Mouse (Mus musculus) yolk sac, embryonic 10.5 days (tissue): Measurements from ENCODE around the gene Izumo2.

ENCODE experiments used
- DNase-seq: peaks from one replicate; pipeline ENCODE4 v3.0.0-alpha.2; 2017; ENCODE audit warnings: low spot score

Gene Izumo2

GRCm38 (mm10) chr7:44708574-44708973, at the start of gene Izumo2:
Gene Izumo2, plus strand, starts transcription at chr7:44708742.
- no peak for DNase-seq

GRCm38 (mm10) chr7:44661219-44661618, 47.3 kb upstream of the Izumo2 start:
- DNase-seq: no peak

GRCm38 (mm10) chr7:44662168-44662567, 46.4 kb upstream of the Izumo2 start:
- DNase-seq: no peak

- DNase-seq: no peak
Measured at GRCm38 (mm10) chr7:44662569-44662968, 46.0 kb upstream of the Izumo2 start.

DNA sequence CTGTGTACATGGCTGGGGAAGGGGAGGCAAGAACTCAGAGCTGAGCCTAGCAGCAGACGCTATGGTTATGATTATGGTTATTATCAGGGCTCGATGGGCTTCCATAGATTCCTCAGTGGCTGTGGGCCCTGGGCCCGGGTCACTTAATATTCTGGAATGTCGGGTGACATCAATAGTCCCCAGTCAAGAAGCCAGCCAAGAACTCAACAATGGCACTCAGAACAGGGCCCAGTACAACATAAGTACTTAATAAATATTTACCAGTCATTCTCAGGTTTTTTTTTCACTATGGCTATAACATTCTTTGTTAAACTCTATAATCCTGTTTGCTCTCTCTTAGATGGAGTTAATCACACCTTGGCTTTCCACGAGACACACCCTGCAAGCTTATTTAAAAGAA, 45.0 kb upstream of the Izumo2 start:
- no peak for DNase-seq

DNA sequence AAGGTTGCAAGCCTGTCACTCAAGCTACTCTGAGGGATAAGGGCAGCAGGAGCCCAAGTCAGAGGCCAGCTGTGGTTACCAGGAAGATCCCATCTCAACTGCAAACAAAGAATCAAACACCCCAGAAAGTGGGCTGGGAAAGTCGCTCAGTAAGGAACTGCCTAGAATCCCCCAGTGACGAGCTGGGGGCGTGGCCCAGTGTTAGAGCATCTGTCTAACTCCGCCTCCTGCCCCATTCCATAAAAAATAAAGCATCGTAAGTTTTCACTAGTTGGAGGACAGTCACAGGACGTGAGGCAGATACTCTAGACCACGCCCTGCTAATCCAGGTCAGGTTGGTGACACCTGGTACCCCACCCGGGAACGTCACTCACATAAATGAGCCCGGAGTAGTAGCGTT, 43.8 kb upstream of the Izumo2 start:
- DNase-seq: no peak

GRCm38 (mm10) chr7:44666462-44666861, 42.1 kb upstream of the Izumo2 start:
- no peak for DNase-seq

DNA sequence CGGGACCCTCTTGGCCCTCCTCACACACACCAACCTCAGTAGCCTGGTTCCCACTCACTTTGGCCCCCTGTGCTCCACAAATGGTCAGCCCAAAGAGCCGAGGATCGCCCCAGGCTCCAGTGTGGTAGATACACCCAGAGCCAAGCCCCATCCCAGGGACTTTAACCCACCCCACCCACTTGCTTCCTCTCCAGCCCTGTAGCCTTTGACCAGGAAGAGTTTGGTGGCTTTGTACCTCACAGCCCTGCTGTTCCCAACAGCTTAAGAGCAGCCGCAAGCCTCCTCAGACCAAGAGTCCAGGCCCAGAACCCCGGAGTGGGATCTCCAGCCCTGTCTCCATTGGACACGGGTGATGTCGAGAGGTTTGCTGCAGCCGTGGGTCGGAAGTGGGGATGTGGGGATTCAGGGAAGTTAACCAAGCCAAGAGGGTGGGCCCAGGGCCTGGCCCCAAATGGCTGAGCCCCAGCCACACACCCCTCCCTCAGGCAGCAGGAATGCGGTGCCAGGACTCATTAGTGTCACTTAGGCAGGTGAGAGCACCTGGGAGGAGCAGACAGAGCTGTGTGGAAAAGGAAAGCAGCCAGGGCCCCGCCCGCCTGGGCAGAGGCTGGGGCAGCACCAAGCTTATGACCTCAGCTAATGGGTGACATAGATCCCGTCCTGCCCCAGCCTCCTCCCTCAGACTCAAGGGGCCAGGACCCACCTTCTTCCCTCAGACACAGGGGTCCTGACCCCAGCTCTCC, 40.4 kb upstream of the Izumo2 start:
- peak; percentile 52 for DNase-seq

DNA sequence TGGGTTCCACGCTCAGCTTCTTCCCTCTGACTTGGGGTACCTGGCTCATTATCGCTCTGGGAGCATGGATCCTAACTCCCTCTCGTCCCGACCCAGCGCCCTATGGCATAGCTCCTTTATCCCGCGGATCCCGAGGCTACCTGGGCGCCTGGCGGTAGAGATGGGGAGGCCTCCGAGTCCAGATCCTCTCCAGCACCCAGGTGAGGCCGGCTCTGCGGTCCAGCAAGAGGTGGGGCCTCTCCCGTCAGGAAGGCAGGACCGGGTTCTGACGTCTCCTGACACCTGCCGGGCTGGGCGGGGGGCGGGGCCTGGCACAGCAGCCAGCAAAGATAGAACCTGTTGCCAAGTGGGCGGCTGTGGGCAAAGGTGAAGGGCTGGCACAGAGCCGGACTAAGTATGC, 39.4 kb upstream of the Izumo2 start:
- DNase-seq: peak; percentile 26

DNA sequence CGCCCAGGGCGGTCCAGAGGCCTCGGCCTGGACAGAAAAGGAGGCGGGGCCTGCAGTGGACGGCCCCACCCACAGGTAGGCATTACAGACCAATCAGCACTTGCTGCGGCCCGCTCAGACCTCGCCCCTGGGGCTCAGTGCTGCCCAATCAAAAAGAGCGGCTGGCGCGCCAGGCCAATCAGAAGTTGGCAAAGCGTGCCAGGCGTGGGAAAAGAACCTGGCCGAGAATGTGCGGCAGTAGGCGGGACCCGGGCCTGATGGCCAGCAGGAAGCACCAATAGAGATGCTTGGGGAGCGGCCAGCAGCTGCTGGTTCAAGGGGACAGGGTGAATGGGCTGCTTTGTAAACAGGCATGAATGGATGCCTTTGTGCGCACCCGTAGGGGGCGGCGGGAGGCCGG, 37.7 kb upstream of the Izumo2 start, which contains the start of gene Myh14:
Gene Myh14 (minus strand): TSS at position 41 of the 400 bp plus-strand sequence.
- DNase-seq: peak; percentile 90

- DNase-seq: peak; percentile 50
Measured at GRCm38 (mm10) chr7:44672193-44672592, 36.3 kb upstream of the Izumo2 start.

DNA sequence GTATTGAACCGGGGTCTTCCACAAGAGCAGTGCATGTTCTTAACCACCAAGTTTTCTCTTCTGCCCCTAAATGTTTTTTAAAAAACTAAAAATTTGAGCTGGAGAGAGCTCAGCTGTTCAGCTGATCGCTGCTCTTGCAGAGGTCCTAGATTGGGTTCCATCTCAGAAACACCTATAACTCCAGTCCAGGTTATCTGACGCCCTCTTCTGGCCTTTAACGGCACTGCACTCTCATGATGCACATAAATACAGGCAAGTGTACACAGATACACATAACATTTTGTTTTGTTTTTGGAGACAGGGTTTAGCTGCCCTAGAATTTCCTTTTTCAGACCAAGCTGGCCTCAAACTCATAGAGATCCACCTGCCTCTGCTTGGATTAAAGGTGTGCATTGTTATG, 34.0 kb upstream of the Izumo2 start:
- no peak for DNase-seq

GRCm38 (mm10) chr7:44675171-44675570, 33.4 kb upstream of the Izumo2 start:
- DNase-seq: no peak

DNA sequence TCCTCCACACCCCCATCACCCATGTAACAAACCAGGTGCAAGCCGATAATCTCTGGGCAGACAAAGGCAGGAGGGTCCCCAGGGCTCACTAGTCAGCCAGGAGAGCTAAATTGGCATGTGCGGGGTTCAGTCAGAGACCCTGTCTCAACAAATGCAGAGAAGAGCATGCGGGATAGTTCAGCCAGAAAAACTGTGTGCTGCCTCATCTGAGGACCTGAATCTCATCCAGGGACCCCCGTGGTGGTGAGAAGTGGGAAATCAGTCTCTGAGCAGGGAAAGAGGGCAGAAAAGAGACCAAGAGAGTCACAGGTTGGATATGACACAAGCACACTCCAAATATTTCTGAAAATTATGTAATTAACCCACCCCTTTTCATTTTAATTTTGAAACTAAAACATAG, 32.4 kb upstream of the Izumo2 start:
- no peak for DNase-seq

GRCm38 (mm10) chr7:44676611-44677010, 31.9 kb upstream of the Izumo2 start:
- DNase-seq: no peak

- peak; percentile 91 for DNase-seq
Measured at GRCm38 (mm10) chr7:44683656-44684055, 24.9 kb upstream of the Izumo2 start.

DNA sequence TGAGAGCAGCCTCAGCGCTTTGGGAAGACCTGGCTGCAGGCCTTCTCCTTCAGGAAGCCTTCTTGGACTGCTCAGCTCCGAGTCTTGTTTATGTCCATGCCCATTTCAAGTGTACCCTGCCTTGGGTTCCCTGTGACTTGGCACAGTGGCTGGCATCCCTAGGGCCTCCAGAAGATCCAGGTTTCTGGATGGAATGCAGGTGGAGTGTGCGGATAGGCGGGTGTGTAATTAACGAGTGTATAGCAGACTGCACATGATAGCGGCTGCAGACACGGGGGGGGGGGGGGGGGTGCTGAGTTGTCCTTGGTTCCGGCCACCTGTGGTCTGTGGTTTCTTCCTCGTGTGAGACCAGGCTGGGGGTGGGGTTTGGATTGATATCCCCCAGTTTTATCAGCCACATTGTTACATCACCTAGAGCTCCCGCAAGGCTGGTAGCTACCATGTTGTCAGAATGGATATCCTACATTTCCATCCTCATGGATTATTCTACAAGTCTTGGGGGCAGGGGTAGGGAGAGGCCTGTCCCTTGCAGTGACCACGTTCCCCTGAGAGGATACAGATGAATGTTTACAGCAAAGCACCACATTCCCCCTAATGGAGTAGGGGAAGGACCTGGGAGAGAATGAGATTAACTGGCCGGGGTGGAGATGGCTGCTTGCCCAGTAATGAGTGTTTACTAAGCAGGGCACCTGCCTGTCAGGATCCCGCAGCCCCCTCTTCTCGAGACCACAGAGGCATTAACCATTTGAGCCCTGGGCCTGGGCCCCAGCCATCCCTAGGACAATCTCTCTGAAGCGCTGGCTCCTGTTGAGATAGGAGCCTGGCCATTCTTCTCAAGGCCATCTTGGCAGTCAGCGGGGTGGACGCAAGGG, 22.8 kb upstream of the Izumo2 start:
- DNase-seq: no peak

- no peak for DNase-seq
Measured at GRCm38 (mm10) chr7:44688890-44689289, 19.7 kb upstream of the Izumo2 start.

DNA sequence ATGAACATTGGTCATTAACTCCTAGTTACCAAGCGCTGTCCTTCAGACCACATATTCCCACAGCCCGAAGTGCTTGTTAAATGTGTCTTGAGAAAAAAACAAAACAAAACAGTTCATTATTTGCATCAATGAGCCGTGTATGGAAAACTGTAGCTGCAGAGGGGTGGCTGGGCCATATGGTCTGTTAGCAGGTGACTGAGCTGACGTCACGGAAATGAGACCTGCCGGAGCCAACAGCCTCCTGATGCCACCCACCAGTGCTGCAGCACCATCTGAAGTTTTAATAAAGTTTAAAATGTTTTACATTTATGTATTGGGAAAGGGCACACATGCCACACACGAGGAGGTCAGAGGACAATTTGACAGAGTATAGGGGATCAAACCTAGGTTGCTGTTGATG, 19.2 kb upstream of the Izumo2 start:
- no peak for DNase-seq

DNA sequence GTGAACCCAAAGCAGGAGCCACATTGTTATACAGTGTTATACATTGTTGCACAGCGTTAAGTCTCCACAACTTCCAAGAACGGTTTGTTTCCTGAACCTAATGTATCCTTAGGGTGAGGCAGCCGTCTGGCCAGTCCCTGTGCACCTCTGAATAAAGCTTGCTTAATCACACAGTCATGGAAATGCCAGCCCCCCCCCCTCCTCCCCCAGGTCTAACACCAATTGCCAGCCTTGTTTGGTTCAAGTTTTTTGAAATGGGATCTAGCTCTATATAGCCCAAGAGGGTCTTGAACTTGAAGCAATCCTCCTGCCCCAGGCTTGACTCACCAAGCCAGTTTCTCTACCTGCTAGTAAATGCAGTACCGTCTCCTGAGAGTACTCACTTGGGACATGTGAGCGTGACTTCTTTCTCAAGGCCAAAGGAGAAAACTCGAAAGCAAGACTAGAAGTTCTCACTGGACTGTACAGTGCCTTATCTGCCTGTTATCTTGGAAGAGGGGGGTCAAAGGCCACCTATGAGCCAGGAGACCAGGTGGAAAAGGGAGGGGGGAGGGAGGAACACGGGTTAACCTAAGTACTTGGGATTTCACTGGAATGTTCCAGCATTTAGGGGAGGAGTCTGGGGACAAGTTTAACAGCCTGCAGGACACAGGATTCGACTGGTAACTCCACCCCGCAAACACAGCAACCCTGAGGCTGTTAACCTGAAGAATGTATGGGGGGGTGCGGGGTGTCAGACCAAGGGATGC, 14.9 kb upstream of the Izumo2 start:
- peak; percentile 83 for DNase-seq

- DNase-seq: peak; percentile 43
Measured at GRCm38 (mm10) chr7:44695223-44695622, 13.3 kb upstream of the Izumo2 start.

DNA sequence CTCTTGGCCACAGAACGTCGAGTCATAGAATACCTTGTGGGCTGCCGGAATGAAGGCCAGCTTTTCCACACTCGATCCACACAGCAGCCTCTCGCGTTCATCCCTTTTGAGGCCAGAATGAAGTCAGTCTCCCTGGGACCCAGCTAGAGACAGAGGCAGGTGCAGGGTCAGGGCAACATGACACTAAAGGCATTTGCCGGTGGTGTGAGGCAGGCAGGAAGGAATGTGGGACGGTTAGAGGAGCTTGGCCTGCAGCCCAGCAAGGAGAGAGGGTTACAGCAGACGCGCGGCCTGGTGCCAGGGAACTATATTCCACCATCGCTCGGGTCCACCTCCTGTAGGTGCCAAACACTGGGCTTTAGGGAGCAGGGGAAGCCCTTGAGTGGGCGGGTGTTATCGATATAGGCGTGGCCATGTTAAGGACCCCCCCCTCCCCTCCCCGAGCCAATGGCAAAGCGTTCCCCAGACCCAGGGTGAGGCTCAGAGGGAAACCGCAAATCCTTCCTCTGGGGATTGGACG, 11.3 kb upstream of the Izumo2 start:
- no peak for DNase-seq
